Mouse (Mus musculus) kidney, embryonic 15.5 days (tissue): ENCODE results near the gene Ppp1r10. TPM values are rescaled to one million over a fixed set of nuclear protein-coding genes. Genes with fewer than 3 reads are reported as not detected.

Source experiments
- ATAC-seq: fragments of 200-750 bp; cut with Nextera tagmentation; replicated peaks from 2 replicates; pipeline ENCODE4 v1.8.0; 2017; ENCODE audit warnings: moderate TSS enrichment; ENCODE audit not compliant: low FRiP score
- H3K27ac ChIP-seq: fragments of 300-500 bp; sonication (generic); 2 replicates; pipeline ENCODE4 v1.5.1; 2015; ENCODE audit warnings: mild to moderate bottlenecking, inconsistent platforms
- H3K27me3 ChIP-seq: fragments of 300-500 bp; sonication (generic); 2 replicates; pipeline ENCODE4 v1.6.1; 2015; ENCODE audit warnings: inconsistent platforms
- H3K36me3 ChIP-seq: fragments of 300-500 bp; sonication (generic); 2 replicates; pipeline ENCODE4 v1.6.1; 2015; ENCODE audit warnings: inconsistent platforms
- H3K4me1 ChIP-seq: fragments of 300-500 bp; sonication (generic); 2 replicates; pipeline ENCODE4 v1.6.1; 2015; ENCODE audit warnings: inconsistent platforms
- H3K4me2 ChIP-seq: fragments of 300-500 bp; sonication (generic); 2 replicates; pipeline ENCODE4 v1.6.1; 2015; ENCODE audit warnings: moderate library complexity, mild to moderate bottlenecking, inconsistent platforms
- H3K4me3 ChIP-seq: fragments of 300-500 bp; sonication (generic); replicated peaks from 2 replicates; pipeline ENCODE4 v1.5.1; 2015; ENCODE audit warnings: mild to moderate bottlenecking, inconsistent platforms
- H3K9ac ChIP-seq: fragments of 300-500 bp; sonication (generic); 2 replicates; pipeline ENCODE4 v1.6.1; 2015; ENCODE audit warnings: mild to moderate bottlenecking, inconsistent platforms
- H3K9me3 ChIP-seq: fragments of 300-500 bp; sonication (generic); replicated peaks from 2 replicates; pipeline ENCODE4 v1.6.1; 2016; ENCODE audit warnings: inconsistent platforms
- WGBS: fragments of 180-500 bp; shearing (Covaris S2); methylation state at CpG from one replicate; pipeline ENCODE4 v1.1.7; 2015; ENCODE audit warnings: mixed read lengths; 5-methylcytosine and 5-hydroxymethylcytosine counted together
- polyA plus RNA-seq: library from polyadenylated mRNA; unstranded; fragments of >200 nt; fragmentation: Nextera tagmentation; extraction: Ambion mirVana; gene quantifications from 2 replicates; pipeline ENCODE4 v1.2.1, GENCODE M21; 2015

Gene Ppp1r10
- 47.5 and 47.6 TPM in 2 replicates for polyA plus RNA-seq

DNA sequence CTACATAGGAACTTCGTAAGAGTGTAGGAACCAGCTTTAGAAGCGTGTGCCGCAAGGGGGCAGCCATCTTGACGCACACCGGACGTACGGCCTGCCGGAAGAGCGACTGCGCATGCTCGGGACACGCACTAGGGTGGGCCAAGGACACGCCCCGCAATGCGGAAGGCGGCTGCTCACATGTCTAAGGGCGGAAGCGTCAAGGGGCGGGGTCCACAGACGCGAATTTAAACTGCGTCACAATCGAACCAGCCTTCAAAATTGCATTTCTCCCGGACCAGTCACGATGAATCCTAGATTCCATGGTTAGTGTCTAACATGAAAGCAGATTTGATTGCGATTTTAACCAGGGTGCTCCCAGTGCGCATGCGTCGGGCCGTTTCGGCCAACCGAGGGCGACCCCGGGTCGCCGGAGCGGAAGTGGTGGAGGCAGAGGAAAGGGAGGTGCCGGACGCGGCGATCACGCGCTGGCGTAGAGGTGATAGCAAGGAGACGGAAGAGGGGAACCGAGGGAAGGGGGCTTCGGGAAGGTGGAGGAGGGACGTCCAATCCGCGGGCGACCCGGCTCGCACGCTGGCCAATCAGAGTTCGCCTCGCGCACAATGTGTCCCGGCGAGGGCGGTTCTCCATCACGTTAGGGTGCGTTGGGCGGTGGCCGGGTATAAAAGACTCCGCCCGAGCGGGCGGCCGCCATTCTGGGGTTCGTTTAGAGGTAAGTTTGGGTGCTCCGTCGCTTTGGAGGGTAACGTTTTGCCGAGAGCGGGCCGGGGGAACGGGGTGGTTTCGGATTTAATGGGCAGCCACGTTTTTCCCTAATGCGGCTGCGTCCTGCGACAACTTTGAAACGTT is at the start of gene Ppp1r10, which contains the start of gene Mrps18b:
Gene Ppp1r10 (plus strand): TSS at position 138 of the 846 bp plus-strand sequence.
Gene Mrps18b (minus strand): TSS at position 93 of the 846 bp plus-strand sequence.
- peaks cover 37% of the 10 kb centered on the region for H3K4me1 ChIP-seq
- WGBS, result under 1% methylated on average over 83 of the region's 83 CpGs
- H3K27me3 ChIP-seq, result no peaks in the 10 kb centered on the region
- H3K4me2 ChIP-seq, result peak within 1 kb of the TSS; percentile 84
- peaks cover 33% of the 10 kb centered on the region for H3K36me3 ChIP-seq
- no peaks in the 10 kb centered on the region for H3K9me3 ChIP-seq
- H3K9ac ChIP-seq, result peak within 1 kb of the TSS; percentile 83
- peak within 1 kb of the TSS; percentile 67 for H3K4me3 ChIP-seq
- H3K27ac ChIP-seq, result peak within 1 kb of the TSS; percentile 98
- peak; percentile 95 for ATAC-seq

DNA sequence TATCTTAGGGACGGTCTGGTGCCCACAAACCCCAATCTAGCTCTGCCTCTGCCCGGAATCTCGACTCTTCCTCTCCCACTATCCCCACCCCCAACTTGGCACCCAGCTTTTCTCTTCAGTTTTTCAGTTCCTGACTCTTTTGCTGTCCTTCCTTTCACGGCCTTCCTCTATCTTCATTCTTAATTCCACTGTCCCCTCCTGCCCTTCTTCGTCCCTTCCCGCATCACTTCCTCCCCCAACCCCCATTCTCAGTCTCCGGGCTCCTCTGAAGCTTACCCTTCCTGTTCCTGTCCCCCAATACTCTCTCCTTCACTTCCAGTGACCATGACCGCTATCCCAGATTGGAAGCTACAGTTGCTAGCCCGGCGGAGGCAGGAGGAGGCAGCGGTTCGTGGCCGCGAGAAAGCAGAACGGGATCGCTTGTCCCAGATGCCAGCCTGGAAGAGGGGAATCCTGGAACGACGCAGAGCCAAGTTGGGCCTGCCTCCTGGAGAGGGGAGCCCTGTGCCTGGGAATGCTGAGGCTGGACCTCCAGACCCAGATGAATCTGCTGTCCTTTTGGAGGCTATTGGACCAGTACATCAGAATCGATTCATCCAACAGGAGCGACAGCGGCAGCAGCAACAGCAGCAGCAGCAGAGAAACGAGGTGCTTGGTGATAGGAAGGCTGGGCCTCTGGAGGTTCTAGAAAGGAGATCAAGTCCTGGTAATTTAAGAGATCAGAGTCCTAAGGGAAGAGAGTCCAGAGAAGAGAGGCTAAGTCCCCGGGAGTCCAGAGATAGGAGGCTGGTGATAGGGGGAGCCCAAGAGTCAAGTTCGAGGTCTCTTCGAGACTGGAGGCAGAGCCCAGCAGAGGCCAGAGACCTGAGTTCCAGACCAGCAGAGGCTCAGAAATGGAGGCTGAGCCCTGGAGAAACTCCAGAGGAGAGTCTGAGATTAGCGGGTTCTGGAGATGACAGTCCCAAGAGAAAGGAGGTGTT is 49.0 kb upstream of the Ppp1r10 start:
- H3K27me3 ChIP-seq, result no peaks in the 10 kb centered on the region
- peak overlapping the region; percentile 72 for H3K9ac ChIP-seq
- H3K4me1 ChIP-seq, result peaks cover 67% of the 10 kb centered on the region
- H3K9me3 ChIP-seq, result no peaks in the 10 kb centered on the region
- H3K4me2 ChIP-seq, result peak overlapping the region; percentile 85
- H3K36me3 ChIP-seq, result peaks cover 10% of the 10 kb centered on the region
- 8% methylated on average over 26 of the region's 26 CpGs for WGBS
- peak overlapping the region; percentile 99 for H3K27ac ChIP-seq
- peak overlapping the region; percentile 65 for H3K4me3 ChIP-seq
- no peak for ATAC-seq

GRCm38 (mm10) chr17:35868165-35868820 is 47.9 kb upstream of the Ppp1r10 start:
- 31% methylated on average over 17 of the region's 17 CpGs for WGBS
- H3K4me3 ChIP-seq, result peak overlapping the region; percentile 65
- peaks cover 71% of the 10 kb centered on the region for H3K4me1 ChIP-seq

GRCm38 (mm10) chr17:35868961-35869345 is 47.3 kb upstream of the Ppp1r10 start:
- H3K36me3 ChIP-seq, result peaks cover 10% of the 10 kb centered on the region
- peak overlapping the region; percentile 85 for H3K4me2 ChIP-seq
- peak overlapping the region; percentile 72 for H3K9ac ChIP-seq
- peak overlapping the region; percentile 99 for H3K27ac ChIP-seq
- no peak for ATAC-seq
- H3K4me1 ChIP-seq, result peaks cover 75% of the 10 kb centered on the region
- no peaks in the 10 kb centered on the region for H3K9me3 ChIP-seq
- no peaks in the 10 kb centered on the region for H3K27me3 ChIP-seq
- peak overlapping the region; percentile 65 for H3K4me3 ChIP-seq
- WGBS, result 3% methylated on average over 7 of the region's 7 CpGs

More at GRCm38 (mm10) chr17:35868165-35868820, 47.9 kb upstream of the Ppp1r10 start:
- peak overlapping the region; percentile 85 for H3K4me2 ChIP-seq
- H3K27ac ChIP-seq, result peak overlapping the region; percentile 99
- H3K9ac ChIP-seq, result peak overlapping the region; percentile 72
- no peak for ATAC-seq
- H3K36me3 ChIP-seq, result peaks cover 10% of the 10 kb centered on the region
- H3K27me3 ChIP-seq, result no peaks in the 10 kb centered on the region
- no peaks in the 10 kb centered on the region for H3K9me3 ChIP-seq

DNA sequence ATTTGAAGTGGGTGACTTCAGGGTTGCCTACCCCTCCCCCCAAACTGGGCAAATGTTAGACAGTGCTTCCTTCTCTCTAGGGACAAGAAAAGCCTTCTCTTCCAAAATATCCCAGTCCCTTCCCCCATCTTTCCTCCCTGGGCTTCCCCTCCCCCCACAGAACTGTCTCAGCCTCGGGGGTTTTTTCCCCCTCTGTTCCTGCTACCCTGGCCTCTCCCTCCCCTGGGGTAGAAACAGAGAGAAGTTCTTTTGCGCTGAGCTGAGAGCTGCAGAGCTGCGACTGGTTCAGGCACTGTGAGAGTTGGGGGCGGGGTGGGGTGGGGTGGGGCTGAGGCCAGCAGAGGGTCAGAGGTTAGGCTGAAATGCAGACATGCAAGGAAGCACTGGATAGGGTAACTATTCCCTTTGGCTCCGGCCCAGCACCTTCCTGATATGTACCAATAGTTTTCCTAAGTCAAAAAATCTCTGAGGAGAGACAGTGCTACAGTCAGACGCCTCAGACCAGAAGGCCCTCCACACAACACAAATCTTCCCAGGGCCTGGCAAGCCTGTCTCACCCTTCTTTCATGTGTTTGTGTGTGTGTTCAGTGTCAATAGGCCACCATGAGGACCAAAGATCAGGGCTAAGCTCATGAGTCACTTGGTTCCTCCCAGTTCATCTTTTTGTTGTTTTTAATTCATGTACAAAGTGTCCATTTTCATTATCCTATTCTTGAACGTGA is 46.7 kb upstream of the Ppp1r10 start:
- Histone ChIP-seq H3K27ac (peak overlapping the region; percentile 99), H3K4me3 (peak overlapping the region; percentile 65), H3K9me3 (no peaks in the 10 kb centered on the region), H3K4me2 (peak overlapping the region; percentile 85), H3K4me1 (peaks cover 70% of the 10 kb centered on the region), H3K9ac (peak overlapping the region; percentile 72), H3K36me3 (peaks cover 14% of the 10 kb centered on the region), H3K27me3 (no peaks in the 10 kb centered on the region)
- WGBS, result 2% methylated on average over 7 of the region's 7 CpGs
- ATAC-seq, result no peak

- WGBS, result 48% methylated on average over 9 of the region's 9 CpGs
- H3K9ac ChIP-seq, result 0 out of 2 replicates have a peak overlapping the region, but pooled peaks have one; percentile 72
- peak; percentile 7; the same call in 1 of the 2 replicates for ATAC-seq
Observed at GRCm38 (mm10) chr17:35870151-35870883, 45.9 kb upstream of the Ppp1r10 start.

DNA sequence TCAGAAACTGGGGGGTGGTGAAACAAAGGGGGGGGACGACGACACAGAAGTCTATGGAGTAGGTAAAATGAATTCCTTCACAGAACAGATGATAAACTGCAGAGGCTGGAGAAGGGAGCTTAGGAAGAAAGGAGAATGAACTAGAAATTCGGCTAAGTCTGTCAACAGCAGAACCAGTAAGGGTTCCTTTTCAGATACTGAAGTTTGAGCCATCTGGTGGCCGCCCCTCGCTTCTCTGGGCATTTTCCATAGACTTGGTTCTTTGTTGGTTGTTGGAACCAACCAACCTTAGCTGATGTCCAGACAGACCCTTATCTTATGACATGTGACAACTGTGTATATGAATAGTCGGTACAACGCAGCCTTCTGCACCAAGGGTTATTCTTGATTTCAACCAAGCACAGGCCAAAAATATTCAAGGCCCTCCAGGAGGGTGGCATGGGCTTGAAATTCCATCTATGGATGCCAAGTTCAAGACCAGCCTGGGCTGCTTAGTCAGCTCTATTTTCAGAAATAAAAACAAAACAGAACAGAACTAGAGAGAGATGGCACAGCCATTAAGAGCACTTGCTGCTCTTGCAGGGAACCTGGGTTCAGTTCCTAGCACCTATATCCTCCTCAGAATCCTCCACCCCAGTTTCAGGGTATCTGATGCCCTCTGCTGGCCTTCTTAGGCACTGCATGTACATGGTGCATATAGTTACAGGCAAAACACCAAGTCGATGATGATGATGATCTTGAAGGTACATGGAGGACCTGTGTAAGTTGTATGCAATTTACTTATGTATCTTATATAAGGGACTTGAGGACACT is 45.1 kb upstream of the Ppp1r10 start:
- H3K27ac ChIP-seq, result peak overlapping the region; percentile 99
- peak overlapping the region; percentile 85 for H3K4me2 ChIP-seq
- ATAC-seq, result no peak
- peaks cover 60% of the 10 kb centered on the region for H3K4me1 ChIP-seq
- peak overlapping the region; percentile 65 for H3K4me3 ChIP-seq
- WGBS, result 83% methylated on average over 8 of the region's 8 CpGs
- H3K9me3 ChIP-seq, result no peaks in the 10 kb centered on the region
- H3K9ac ChIP-seq, result no peak overlapping the region
- no peaks in the 10 kb centered on the region for H3K27me3 ChIP-seq
- H3K36me3 ChIP-seq, result peaks cover 28% of the 10 kb centered on the region

More at GRCm38 (mm10) chr17:35870151-35870883, 45.9 kb upstream of the Ppp1r10 start:
- H3K4me3 ChIP-seq, result peak overlapping the region; percentile 65
- no peaks in the 10 kb centered on the region for H3K27me3 ChIP-seq
- H3K4me2 ChIP-seq, result peak overlapping the region; percentile 85
- peak overlapping the region; percentile 99 for H3K27ac ChIP-seq
- H3K36me3 ChIP-seq, result peaks cover 22% of the 10 kb centered on the region
- no peaks in the 10 kb centered on the region for H3K9me3 ChIP-seq
- H3K4me1 ChIP-seq, result peaks cover 62% of the 10 kb centered on the region

- H3K4me1 ChIP-seq, result peaks cover 33% of the 10 kb centered on the region
Observed at GRCm38 (mm10) chr17:35873774-35874519, 42.3 kb upstream of the Ppp1r10 start.

GRCm38 (mm10) chr17:35874721-35875120 is 41.5 kb upstream of the Ppp1r10 start:
- Histone ChIP-seq H3K4me2 (no peak overlapping the region), H3K36me3 (peaks cover 37% of the 10 kb centered on the region), H3K4me3 (no peak overlapping the region), H3K9me3 (no peaks in the 10 kb centered on the region), H3K27me3 (no peaks in the 10 kb centered on the region), H3K4me1 (peaks cover 29% of the 10 kb centered on the region), H3K9ac (no peak overlapping the region), H3K27ac (no peak overlapping the region)
- WGBS, result 79% methylated on average over 6 of the region's 6 CpGs
- no peak for ATAC-seq

More at GRCm38 (mm10) chr17:35873774-35874519, 42.3 kb upstream of the Ppp1r10 start:
- H3K36me3 ChIP-seq, result peaks cover 37% of the 10 kb centered on the region
- WGBS, result 31% methylated on average over 21 of the region's 21 CpGs
- 0 out of 2 replicates have a peak overlapping the region, but pooled peaks have one; percentile 7 for H3K9ac ChIP-seq
- H3K27me3 ChIP-seq, result no peaks in the 10 kb centered on the region
- no peak overlapping the region for H3K27ac ChIP-seq
- ATAC-seq, result no peak
- no peaks in the 10 kb centered on the region for H3K9me3 ChIP-seq
- H3K4me3 ChIP-seq, result no peak overlapping the region
- peak overlapping the region; percentile 39 for H3K4me2 ChIP-seq
